Mouse (Mus musculus) CH12.LX (cell line): Measurements from ENCODE around the gene Atp1b3. TPM values are rescaled to one million over a fixed set of nuclear protein-coding genes. Genes with fewer than 3 reads are reported as not detected.

Experiments used
- DNase-seq: peaks from one replicate; pipeline ENCODE4 v3.0.0-alpha.2; 2013; ENCODE audit errors: extremely low read depth
- H3K27ac ChIP-seq: 2 replicates; pipeline ENCODE4 v1.5.1; 2012; ENCODE audit warnings: low read depth, mild to moderate bottlenecking, control low read depth, moderate library complexity; ENCODE audit not compliant: insufficient read depth
- H3K27me3 ChIP-seq: replicated peaks from 2 replicates; pipeline ENCODE3; 2012; ENCODE audit warnings: inconsistent platforms
- H3K36me3 ChIP-seq, 2 experiments: replicated peaks in 1 of 2; 2 replicates each; pipeline versions ENCODE3 to v1.6.1; 2012; ENCODE audit warnings: inconsistent platforms in 1 of 2, low read length in 1 of 2, mild to moderate bottlenecking in 1 of 2, mixed read lengths in 1 of 2, moderate library complexity in 1 of 2; ENCODE audit not compliant: control insufficient read depth in 1 of 2, insufficient read depth in 1 of 2
- H3K4me1 ChIP-seq, 2 experiments: 2 replicates each; pipeline ENCODE4 v1.6.1; 2012; ENCODE audit warnings: inconsistent platforms in 1 of 2, moderate library complexity in 1 of 2; ENCODE audit not compliant: insufficient read depth in 2 of 2, control insufficient read depth in 1 of 2
- H3K4me2 ChIP-seq: 2 replicates; pipeline ENCODE4 v1.6.1; 2012; ENCODE audit warnings: low read depth, mild to moderate bottlenecking, control low read depth; ENCODE audit not compliant: poor library complexity, insufficient read depth, severe bottlenecking
- H3K4me3 ChIP-seq, 3 experiments: fragments of 150-350 bp in 1 of 3; sonication (generic) in 1 of 3; replicated peaks in 1 of 3; 2 replicates each; pipeline versions ENCODE3 to v1.5.1; 2011 to 2012; ENCODE audit warnings: low read depth in 2 of 3, low read length in 2 of 3, mild to moderate bottlenecking in 2 of 3, moderate library complexity in 2 of 3, control low read depth in 1 of 3, improper control_type of control experiment in 1 of 3, inconsistent platforms in 1 of 3, mixed read lengths in 1 of 3; ENCODE audit not compliant: poor library complexity in 1 of 3
- H3K79me2 ChIP-seq: replicated peaks from 2 replicates; pipeline ENCODE4 v1.6.1; 2012; ENCODE audit warnings: mild to moderate bottlenecking, moderate library complexity; ENCODE audit not compliant: control insufficient read depth, poor library complexity, insufficient read depth, severe bottlenecking; ENCODE audit errors: extremely low read depth
- H3K9ac ChIP-seq: 2 replicates; pipeline ENCODE4 v1.6.1; 2012; ENCODE audit warnings: low read depth, mild to moderate bottlenecking, control low read depth, moderate library complexity; ENCODE audit not compliant: insufficient read depth
- H3K9me3 ChIP-seq: replicated peaks from 2 replicates; pipeline ENCODE3; 2012; ENCODE audit warnings: low read length, inconsistent platforms, mixed read lengths
- CHD1 ChIP-seq: IDR thresholded peaks from 2 replicates; pipeline ENCODE4 v1.6.1; 2012; ENCODE audit warnings: low read depth, low read length, improper control_type of control experiment, inconsistent platforms
- JUN ChIP-seq: IDR thresholded peaks from 2 replicates; pipeline ENCODE4 v1.6.1; 2011; ENCODE audit warnings: low read depth, mild to moderate bottlenecking, low read length, improper control_type of control experiment, moderate library complexity; ENCODE audit not compliant: insufficient read depth
- MAX ChIP-seq: IDR thresholded peaks from 2 replicates; pipeline ENCODE4 v1.6.1; 2011; ENCODE audit warnings: low read length, improper control_type of control experiment
- MAZ ChIP-seq: IDR thresholded peaks from 2 replicates; pipeline ENCODE4 v1.6.1; 2012; ENCODE audit warnings: low read depth, mild to moderate bottlenecking, inconsistent platforms, low read length, improper control_type of control experiment, moderate library complexity
- MEF2A ChIP-seq: IDR thresholded peaks from 2 replicates; pipeline ENCODE4 v1.6.1; 2014; ENCODE audit warnings: low read depth, mild to moderate bottlenecking, inconsistent platforms, low read length, improper control_type of control experiment, borderline replicate concordance
- MXI1 ChIP-seq: IDR thresholded peaks from 2 replicates; pipeline ENCODE4 v1.6.1; 2011; ENCODE audit warnings: mild to moderate bottlenecking, low read depth, low read length, improper control_type of control experiment
- NRF1 ChIP-seq: IDR thresholded peaks from 2 replicates; pipeline ENCODE4 v1.6.1; 2014; ENCODE audit warnings: low read depth, mild to moderate bottlenecking, inconsistent platforms, low read length, improper control_type of control experiment, moderate library complexity
- POLR2A ChIP-seq: IDR thresholded peaks from 2 replicates; pipeline ENCODE4 v1.6.1; 2011; ENCODE audit warnings: low read depth, mild to moderate bottlenecking, improper control_type of control experiment, low read length
- RCOR1 ChIP-seq: conservative IDR thresholded peaks from 2 replicates; pipeline ENCODE4 v1.6.1; 2012; ENCODE audit warnings: low read depth, mild to moderate bottlenecking, inconsistent platforms, low read length, improper control_type of control experiment
- SMC3 ChIP-seq: IDR thresholded peaks from 2 replicates; pipeline ENCODE4 v1.6.1; 2011; ENCODE audit warnings: low read depth, low read length, improper control_type of control experiment
- TCF12 ChIP-seq: IDR thresholded peaks from 2 replicates; pipeline ENCODE4 v1.6.1; 2014; ENCODE audit warnings: low read depth, mild to moderate bottlenecking, inconsistent platforms, low read length, improper control_type of control experiment
- UBTF ChIP-seq: IDR thresholded peaks from 2 replicates; pipeline ENCODE4 v1.6.1; 2012; ENCODE audit warnings: low read depth, mild to moderate bottlenecking, inconsistent platforms, low read length, improper control_type of control experiment, moderate library complexity
- USF1 ChIP-seq: IDR thresholded peaks from 2 replicates; pipeline ENCODE4 v1.6.1; 2014; ENCODE audit warnings: low read depth, mild to moderate bottlenecking, inconsistent platforms, low read length, improper control_type of control experiment
- USF2 ChIP-seq: conservative IDR thresholded peaks from 2 replicates; pipeline ENCODE4 v1.6.1; 2011; ENCODE audit warnings: low read depth, low read length, improper control_type of control experiment
- ZKSCAN1 ChIP-seq: IDR thresholded peaks from 2 replicates; pipeline ENCODE4 v1.6.1; 2012; ENCODE audit warnings: low read depth, inconsistent platforms, low read length, improper control_type of control experiment, borderline replicate concordance
- ZNF384 ChIP-seq: IDR thresholded peaks from 2 replicates; pipeline ENCODE4 v1.6.1; 2012; ENCODE audit warnings: low read depth, low read length, improper control_type of control experiment, inconsistent platforms
- dilution Hi-C: fragments of 300-500 bp; cut with MboI; formaldehyde crosslinking; loops from 2 replicates; pipeline ENCODE4 v1.14.3; 2020; ENCODE audit warnings: low sequenced_read_pairs; ENCODE audit not compliant: extremely low pct_unique_long_range_greater_than_20kb, extremely low pct_ligation_motif_present
- in situ Hi-C: fragments of 300-500 bp; cut with MboI; formaldehyde crosslinking; loops from 3 replicates; pipeline ENCODE4 v1.14.3; 2019; ENCODE audit warnings: low sequenced_read_pairs, low pct_ligation_motif_present, low pct_unique_long_range_greater_than_20kb, mixed read lengths
- polyA plus RNA-seq: library from polyadenylated mRNA; unstranded; fragments of >175 nt; gene quantifications from 2 replicates; pipeline ENCODE4 v1.2.1, GENCODE M21; 2012; ENCODE audit warnings: low read depth; ENCODE audit not compliant: insufficient read length
- total RNA-seq, 2 experiments: library from RNA; depleted of rRNA; stranded (reverse); fragments of 300-350 nt in 1 of 2; fragments of >200 nt in 1 of 2; gene quantifications; 2 replicates each; pipeline ENCODE4 v1.2.3; 2012 to 2014

Atp1b3 gene
- total and polyA plus RNA-seq, 3 experiments: 66.4 to 129 (median 89.8) TPM

- peaks cover 5 to 21% of the 10 kb centered on the region in 2 experiments; a peak in 3 of 4 replicates for H3K4me1 ChIP-seq
- no peak overlapping the region for H3K4me3 ChIP-seq
- H3K36me3 ChIP-seq: no peaks in the 10 kb centered on the region
- no peaks in the 10 kb centered on the region for H3K79me2 ChIP-seq
- dilution Hi-C loops: no loop called here
- no peaks in the 10 kb centered on the region for H3K27me3 ChIP-seq
- H3K9me3 ChIP-seq: peaks cover 20% of the 10 kb centered on the region
- H3K27ac ChIP-seq: no peak overlapping the region
- H3K4me2 ChIP-seq: no peak overlapping the region
- DNase-seq: no peak
- in situ Hi-C loops: no loop called here
- H3K9ac ChIP-seq: no peak overlapping the region
- TF ChIP-seq RCOR1 (no peak), ZNF384 (no peak), USF2 (no peak), CHD1 (no peak), MXI1 (no peak), JUN (no peak), SMC3 (no peak), MAX (no peak), POLR2A (no peak)
Observed at GRCm38 (mm10) chr9:96398165-96398564, 33.9 kb upstream of the Atp1b3 start.

GRCm38 (mm10) chr9:96394910-96395690, 30.9 kb upstream of the Atp1b3 start:
- Histone ChIP-seq H3K4me2 (no peak overlapping the region), H3K9me3 (peaks cover 20% of the 10 kb centered on the region), H3K27ac (no peak overlapping the region), H3K36me3 (no peaks in the 10 kb centered on the region), H3K27me3 (no peaks in the 10 kb centered on the region), H3K4me3 (no peak overlapping the region), H3K79me2 (no peaks in the 10 kb centered on the region), H3K9ac (no peak overlapping the region), H3K4me1 (peaks cover 9 to 32% of the 10 kb centered on the region in 2 experiments)
- DNase-seq: no peak
- TF ChIP-seq MEF2A (no peak), USF2 (no peak), MAX (no peak), TCF12 (no peak), USF1 (no peak), UBTF (no peak), ZKSCAN1 (no peak), NRF1 (no peak), MAZ (no peak)
- dilution Hi-C loops: no loop called here
- in situ Hi-C loops: no loop called here
